Mouse (Mus musculus) testis, postnatal 14 days (tissue): Measurements from ENCODE around the gene Fam19a5.
A peak's percentile ranks its signal among the peaks of the same experiment; 100 is the strongest.

ENCODE experiments used
- DNase-seq: peaks from one replicate; pipeline ENCODE4 v3.0.0; 2021; ENCODE audit warnings: low spot score

Gene Fam19a5

DNA sequence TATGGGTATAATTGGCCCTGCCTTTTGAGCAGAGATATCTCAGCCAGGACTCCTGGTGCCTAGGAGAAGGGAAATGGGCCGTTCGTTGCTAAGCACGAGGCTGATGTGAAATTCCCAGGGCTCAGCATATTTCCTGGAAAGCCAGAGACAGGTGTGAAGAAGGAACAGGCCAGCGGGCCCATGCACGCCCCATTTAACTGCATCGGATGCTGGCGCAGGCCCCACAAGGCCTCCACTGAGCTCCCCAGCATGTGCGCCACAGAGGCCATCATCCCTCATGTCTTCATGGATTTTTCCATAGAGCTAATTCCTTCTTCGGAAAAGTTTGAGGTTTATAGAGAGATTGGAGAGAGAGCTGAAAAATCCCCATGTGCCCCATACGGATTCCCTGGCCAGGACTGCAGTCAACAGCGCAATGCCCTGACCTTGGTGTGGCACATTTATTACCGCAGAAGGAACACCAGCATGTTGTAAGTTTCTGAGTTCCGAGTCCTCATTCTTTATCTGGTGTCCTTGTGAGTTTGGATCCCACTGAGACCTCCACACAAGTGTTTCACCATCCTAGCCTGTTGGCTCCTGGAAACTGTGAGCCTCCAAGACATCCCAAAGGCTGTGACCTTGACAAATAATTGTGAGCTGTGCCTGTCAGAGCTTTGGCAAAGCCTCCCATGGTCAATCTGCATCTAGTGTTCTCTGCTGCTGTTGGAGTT lies 122.1 kb downstream of the Fam19a5 start:
- DNase-seq, result no peak

DNA sequence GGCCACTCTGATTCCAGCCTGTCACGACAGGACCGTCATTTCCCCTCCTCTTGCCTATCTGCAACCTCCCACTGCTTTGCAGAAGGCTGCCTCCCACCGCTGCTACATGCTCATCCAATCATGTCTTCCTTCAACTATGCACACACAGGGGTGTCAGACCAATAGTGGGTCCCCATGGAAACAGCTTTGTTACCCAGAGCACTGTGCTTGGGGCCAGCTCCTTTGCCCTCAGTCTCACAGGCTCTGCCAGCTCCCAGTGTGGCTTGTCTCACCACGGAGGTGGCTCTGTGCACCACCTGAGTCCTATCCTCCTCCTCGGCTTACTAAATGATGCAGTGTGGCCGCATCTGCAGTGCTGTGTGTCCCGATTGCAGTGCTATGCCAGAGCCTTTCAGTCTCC lies 123.3 kb downstream of the Fam19a5 start:
- DNase-seq, result no peak

DNA sequence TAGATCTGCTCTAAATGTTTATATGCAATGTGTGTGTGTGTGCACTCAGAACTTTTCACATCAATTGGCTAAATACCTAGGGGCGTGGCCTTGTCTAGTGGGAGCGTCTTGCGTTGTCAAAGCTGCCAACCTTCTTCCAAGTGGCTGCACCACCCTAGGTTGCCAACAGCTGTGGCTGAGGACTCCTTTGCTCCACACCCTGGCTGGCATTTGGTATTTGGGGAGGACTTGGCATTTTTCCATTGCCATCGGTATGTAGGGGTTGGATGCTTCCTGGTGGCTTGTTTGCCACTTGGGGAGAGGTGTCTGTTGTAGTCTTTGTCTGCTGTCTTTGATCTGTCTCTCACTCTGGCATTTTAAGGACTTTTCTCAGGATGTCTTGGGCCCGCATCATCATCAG lies 124.0 kb downstream of the Fam19a5 start:
- DNase-seq, result no peak

DNA sequence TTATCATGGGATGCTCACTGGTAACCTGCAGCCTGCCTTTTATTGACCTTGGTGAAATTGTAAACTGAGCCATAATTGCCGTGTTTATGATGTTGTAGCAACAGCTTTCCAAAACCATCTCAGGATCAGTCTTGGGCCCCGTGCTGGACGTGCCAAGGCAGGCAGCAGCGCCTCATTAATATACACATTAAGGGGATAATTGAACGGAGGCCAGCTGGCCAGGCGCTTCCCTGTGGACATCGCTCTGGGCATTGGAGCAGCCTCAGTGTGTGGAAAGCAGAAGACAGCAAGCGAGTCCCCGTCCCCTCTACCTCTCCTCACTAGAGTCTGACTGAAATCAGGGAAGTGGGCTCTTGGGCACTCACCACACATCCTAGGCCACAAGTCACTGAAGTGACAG lies 127.8 kb downstream of the Fam19a5 start:
- no peak for DNase-seq

DNA sequence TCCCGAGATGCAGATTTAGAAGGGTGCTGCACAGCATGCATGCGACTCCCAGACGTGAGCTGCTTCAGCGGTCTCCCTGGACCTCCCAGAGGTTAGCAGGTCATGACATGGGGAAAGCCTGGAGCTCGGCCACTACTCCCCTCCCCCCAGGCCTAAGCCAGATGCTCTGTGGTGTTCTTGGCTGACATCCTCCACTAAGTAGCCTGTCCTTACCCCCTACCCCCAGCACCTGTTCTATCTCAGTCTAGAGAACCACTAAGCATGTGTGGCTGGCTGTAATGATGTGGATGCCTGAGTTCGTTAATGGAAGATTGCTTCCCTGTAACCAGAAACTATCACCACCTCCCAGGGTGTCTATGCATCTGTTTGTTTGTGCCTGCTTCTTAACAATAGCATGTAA lies 134.6 kb downstream of the Fam19a5 start:
- no peak for DNase-seq

DNA sequence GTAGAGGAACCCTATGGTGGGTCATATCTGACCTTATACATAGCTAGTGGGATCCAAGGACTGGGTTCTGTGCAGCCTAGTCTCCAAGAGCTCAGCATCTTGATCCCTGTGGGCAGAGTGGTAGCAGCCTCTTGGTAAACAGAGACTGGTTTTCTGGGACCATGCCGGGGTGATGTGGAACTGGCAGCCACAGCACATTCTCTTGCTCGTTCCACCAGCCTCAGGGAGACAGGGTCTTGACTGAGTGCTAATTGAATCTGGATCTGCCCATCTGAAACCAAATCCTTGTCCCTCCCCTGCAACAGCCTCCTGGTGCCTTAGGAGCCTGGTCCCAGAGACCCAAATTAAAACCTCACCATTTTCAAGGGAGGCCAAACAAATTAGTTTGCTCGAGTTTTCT lies 138.3 kb downstream of the Fam19a5 start:
- no peak for DNase-seq

DNA sequence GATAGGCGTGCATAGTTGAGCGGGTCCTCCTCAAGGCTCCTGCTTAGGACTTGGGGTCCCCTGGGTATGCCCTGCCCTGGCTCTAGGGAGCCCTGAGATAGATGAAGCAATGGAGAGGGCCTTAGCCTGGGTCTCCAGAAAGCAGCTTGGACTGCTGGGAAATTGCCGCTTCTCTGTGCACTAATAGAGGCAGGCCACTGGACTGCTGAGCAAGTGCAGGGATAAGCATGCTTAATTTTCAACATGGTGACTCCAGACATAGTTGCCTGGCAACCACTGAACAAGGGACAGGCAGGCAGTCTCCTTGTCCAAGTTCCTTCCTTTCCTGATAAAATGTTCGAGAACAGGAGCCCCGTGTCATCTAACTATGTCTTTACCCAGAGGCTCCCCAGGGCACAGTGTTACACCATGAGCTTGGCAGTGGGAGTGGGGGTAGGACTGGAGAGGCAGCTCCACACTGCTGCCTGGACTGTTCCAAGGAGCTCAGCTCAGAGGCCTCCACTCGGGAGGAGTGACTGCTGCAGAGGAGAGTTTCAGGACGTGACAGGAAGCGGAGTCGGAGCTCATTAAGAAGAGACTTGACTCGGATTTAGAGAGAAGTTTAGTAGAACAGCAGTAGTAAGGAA lies 142.4 kb downstream of the Fam19a5 start:
- DNase-seq, result no peak

DNA sequence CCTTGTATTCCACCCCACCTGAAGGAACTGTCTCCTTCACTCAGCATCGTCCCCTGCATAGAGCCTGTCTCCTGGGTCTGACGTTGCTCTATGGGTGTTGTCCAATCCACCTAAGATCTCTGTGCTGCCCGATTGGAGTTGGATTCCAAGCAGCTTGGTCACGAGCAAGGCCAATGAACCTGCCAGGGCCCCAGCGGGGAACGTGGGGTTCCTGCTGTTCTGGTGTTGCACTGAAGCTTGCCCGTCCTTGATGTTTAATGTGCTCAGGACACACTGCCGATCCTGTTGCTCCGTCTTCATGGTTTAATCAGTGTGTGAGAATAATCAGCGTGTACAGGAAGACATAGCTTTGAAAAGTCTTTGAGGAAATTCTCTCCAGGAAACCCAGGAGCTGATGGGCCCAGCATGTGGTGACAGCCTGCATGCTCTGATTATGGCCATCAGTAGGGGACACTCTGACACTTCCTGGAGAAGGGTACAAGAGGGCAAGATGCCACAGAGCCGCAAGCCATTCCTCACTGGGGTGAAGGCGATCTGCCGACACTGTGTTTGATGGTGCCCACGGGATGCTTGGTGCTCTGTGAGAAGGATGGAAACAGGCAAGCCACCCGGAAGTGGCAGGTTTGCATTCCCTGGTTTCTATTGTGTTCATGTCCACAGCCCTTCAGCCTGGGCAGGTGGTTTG lies 147.3 kb downstream of the Fam19a5 start:
- DNase-seq, result no peak

DNA sequence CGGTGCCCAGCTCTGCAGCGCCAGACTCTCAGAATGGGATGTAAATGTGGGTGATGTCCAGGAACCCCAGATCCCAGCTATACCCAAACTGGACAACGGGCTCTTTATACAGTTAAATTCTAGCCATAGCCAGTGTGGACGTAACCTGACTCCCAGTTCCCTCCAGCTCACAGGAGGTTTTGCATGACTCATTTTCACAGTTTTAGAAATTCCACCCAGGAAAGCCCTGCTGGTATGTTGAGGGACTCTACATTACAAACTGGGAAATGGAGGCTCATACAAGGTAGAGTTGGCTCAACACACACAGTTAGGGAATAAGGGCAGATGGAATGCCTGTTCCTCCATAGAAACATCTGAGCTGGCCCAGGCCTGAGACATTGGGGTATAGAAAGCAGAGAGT lies 147.9 kb downstream of the Fam19a5 start:
- DNase-seq, result no peak

DNA sequence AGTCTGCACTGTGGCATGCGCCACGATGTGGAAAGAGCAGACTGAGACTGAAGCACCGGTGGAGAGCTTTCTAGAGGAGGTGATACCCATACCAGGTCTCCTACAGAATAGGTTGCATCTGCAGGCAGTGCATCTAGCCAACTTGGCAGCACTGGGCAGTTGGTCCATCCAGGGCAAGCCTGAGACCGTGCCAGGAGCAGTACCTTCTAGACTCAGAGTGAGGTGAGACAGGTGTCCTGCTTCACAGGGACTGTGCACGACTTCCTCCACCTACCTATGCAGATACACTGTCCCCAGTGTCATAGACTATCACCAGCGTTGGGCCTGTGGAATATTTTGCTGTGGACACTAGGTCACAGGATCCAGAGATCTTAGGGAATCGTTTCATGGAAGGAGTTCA lies 148.3 kb downstream of the Fam19a5 start:
- DNase-seq, result no peak

DNA sequence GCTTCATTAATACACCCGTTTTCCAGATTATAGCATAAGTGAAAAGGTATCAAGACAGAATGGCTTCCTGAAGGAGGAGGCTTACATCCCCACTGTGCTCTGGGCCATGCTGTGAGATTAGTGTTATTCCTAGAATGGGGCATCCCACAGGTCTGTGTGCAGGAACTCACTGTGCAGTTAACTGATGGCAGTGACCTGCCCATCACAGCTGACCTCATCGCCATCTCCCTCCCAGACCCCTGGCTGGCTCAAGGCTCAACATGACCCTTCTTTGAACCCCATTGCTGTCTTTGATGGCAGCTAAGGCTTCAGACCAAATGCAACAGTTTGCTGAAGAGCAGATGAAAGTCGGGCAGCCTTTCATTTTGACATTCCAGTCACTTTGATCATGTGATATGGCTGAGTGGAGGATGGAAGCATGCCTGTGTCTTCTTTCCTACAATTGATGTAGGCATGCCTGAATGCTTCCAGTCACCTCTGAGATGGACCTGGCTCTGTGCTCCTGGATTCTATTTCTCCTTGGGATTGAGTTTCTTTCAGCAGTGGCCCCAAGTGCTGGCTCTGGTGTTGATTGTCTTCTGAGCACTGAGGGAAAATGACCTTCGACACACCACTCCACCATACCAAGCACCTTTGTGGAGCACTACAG lies 148.9 kb downstream of the Fam19a5 start:
- no peak for DNase-seq

DNA sequence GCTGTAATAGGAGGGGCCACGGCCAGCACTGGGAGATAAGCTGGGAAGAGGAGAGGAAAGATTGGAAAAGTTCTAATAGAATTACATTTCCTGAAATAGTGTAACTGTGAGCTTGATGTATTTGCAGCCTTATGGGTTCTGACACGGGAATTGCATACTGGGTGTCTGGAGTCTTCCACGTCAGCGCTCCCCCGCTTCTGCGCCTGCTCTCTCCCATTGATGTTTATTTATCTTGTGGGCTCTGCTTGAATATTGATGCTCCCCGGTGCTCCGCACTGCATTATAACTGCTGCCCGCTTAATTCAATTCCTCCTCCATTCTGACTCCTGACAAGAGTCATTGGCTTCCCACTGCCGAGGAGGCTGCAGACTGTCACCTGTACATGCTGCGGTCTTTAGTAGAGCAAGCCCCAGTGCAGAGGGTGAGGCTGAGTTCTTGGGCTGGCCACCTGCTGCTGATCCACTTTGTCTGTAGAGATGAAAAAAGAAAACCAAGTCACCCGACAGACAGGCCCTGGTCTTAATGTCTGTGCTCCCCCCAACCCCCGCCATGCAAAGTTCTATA lies 153.4 kb downstream of the Fam19a5 start:
- no peak for DNase-seq

DNA sequence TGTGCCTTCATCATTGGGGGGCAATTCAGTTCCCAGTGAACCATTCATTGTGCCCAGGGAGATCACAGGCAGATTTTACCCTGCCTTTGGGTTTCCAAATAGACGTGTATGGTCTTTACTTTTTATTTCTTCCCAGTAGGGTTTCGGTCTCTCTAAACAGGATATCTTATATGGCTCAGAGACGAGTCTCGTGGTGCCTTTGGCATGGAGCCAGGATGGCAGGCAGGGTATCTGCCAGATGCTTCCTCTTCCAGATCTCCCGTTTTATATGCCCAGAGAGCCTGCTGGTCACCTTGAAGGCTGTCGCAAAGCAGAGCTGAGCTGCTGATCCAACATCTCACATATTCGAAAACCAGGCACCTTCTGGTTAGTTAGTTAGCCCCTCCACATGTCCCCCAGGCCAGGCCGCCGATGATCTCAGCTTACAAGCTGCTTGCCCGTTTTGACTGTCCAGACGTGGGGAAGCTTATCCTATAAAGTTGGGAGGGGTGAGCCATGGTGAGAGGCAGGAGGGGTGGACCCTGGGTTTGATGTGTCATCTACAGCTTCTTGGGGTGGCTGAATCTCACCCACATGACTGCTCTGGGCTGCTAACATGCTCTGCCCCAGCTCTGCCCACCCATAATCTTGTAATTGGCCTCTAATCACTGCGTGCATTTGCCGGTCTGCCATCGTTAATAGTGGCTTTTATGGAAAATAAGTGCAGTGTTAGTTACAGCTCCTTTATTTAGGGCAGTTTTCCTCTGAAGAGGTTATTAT lies 154.6 kb downstream of the Fam19a5 start:
- DNase-seq, result no peak

DNA sequence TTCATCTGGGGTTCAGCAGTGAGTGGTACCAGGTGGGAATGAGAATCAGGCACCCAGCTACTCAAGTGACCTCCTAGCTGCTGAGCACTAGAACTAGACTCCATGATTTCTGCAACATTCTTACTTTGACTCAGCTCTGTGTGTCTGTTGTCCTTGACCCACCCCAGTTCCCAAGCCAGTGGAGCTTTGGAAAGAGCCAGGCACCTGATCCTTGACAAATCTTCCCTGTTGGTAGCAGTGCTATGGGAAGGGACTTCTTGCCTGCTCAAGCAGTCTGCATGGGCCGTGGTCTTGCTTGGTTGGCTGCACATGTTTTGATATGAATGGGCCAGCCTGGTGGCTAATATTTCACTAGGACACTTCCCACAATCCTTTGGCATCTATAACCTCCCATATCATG lies 158.7 kb downstream of the Fam19a5 start:
- DNase-seq, result no peak

DNA sequence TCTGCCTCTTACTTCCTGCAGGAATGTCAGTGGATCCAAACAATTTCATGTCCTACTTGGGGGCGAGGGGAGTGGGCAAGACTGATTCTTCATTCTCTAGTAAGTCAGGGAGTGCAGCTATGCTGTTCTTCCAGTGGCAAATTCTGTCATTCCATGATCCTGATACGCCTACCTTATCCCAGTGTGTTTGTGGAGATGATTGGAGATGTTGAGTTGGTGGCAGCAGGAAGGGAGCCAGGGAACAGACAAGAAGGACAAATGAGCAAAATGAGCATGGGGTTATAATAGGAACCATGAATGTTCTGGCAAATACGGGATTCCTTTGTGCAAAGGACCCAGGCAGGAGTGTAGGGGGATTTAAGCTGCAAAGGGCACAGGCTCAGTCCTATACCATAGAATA lies 159.2 kb downstream of the Fam19a5 start:
- DNase-seq, result no peak

DNA sequence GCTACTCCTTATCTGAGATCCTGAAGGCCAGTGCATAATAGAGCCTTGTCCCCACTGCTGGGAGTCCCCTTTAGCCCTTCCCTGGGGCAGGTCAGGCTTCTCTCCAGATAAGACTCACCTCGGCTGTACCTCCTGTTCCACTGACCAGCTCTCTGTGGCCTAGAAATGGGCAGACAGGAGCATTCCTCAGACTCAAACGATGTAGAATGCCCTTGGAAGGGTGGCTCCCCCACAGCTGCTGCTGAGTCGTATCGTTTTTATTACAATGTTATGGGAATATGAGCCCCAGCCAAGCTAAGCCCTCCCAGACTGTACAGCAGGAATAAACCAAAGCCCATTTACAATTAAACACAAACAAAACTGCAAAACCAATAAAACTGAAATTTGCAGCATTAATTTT lies 167.7 kb downstream of the Fam19a5 start:
- peak; percentile 84 for DNase-seq

DNA sequence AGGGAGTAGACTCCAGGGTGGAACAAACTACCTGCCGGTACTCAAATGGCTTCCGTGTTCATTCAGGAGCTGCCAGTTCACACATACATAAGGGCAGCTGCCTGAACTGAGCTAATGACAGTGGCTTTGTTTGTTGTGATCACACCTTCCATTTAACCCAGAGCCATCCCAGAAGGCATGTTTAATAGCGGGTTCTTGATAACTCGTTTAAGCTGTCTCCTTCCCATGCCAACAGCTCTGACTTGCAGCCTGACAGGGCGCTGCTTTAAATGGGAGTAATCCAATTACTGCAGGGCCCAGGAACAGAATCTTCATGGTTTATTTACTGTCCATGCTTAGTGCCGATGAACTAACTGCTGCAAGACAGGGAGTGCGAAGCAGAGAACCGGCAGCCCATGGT lies 168.1 kb downstream of the Fam19a5 start:
- no peak for DNase-seq

DNA sequence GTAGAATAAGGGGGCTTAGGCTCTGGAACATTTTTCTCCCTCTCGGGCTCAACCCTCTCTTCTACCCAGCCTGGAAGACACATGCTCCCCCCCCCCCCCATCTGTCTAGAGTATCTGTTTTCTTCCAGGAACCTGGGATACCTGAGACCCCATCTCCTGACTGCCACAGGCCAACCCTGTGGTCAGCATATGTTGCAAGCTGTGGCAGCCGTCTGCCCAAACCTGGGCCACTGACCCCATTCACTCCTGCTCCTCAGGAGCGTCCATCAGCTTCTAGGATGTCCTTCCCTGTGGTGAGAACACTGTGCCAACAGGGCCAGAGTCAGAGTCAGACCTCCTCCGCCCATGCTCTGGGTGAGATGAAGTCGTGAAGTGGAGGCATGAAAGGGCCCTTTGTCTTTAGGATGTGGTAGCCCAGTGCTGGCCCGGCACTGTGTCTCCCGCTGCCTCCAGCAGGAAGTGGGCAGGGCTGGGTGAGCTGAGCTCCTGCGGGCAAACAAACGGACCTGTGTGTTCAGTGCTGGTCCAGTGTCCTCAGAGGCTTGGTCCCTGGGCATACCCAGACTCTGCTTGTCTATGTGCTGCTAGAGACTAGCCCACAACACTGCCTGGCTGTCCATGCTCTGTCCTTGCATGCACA lies 171.1 kb downstream of the Fam19a5 start:
- DNase-seq, result peak; percentile 72

DNA sequence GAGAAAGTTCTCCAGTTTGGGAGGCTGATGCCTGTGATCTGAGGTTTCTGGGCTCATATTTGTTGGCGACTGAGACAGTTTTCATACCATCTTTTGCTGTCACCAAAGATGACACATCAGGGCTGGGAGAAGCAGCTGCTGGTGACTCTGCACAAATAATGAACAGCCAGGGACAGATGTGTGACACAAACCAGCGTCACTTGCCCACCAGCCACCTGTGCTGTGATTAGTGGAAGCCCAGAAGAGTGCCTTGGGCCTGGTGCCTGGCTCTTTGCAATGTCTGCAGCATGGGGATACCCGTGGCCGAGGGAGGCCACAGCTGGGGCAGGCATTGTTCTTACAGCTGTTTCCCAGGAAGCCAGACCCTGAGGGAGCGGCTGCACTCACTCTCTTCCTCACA lies 173.0 kb downstream of the Fam19a5 start:
- DNase-seq, result no peak

DNA sequence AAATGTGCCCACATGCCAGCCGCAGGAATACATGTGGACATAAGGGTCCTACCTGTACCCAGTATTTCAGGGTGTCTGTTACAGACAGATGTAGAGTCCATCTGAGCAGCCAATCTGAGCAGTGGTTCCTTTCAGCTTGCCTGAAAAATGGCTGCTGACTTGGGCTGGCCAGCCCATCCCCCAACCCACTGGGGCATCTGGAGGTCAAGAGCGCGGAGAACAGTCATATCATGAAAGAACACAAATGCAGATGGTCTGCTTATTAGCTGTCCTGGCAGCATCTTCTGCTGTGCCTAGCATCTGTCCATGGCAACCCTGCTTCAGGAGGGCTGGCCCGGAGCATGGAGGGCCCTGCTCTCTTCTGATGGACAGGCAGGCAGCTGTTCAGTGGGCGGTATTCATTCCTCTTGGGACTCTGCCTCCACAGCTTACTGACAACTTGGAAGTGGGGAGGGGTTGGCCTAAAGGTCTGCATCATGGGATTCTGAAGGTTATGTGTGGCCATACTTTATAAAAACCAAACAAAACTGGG lies 179.4 kb downstream of the Fam19a5 start:
- DNase-seq, result no peak

DNA sequence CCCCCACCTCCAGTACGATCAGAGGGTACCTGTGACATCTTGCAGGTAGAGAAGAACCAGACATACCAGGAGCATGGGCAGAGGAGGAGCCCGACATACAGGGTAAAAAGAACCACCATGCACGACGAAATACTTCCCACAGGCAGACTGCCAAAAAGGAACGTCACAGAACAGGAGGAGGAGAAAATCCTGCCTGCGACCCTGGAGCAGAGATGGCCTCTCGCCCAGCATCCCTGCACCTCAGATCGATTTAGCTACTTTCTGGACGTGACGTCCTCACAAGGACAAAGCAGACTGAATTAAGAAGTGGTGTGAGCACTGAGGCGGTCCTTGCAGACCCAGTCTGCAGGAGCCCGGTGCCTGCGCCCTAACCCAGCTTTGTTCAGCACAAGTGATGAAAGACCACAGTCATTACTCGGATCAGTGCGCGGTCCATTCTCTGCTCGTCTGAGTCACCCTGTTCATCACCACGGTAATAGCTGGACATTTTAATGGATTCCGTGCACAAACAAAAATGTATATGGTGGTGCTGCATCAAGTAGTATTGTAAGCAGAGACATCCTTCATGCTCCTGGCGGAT lies 182.6 kb downstream of the Fam19a5 start:
- DNase-seq, result no peak
